In the genomic region with DNA sequence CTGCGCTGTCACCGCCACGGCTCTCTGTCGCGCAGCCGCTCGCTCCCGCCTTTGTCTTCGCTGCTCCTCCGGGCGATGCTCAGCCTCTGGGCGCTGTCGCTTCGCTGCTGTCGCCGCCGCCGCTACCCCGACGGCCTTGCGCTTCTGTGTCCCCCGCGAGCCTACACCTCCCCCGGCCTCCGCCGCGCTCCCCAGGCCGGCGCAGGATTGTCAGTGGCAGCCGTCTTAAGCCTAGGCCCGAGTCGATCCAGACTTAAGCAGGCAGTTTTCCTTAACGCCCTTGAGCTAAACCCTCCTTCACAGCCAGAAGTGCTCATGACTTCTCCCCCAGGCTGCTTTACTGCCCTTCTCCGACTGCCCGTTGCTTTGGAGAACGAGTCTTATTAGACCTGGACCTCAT, we compare ENCODE assay signal across 7 mouse cellular contexts. TPM values are rescaled to one million over a fixed set of nuclear protein-coding genes. Genes with fewer than 3 reads are reported as not detected.
DNase-seq lines count a peak whose midpoint lies in the region; ATAC-seq and TF ChIP-seq lines count a peak whose summit lies in the region.

No protein-coding gene starts in this region.

- peaks cover 19% of the 10 kb centered on the region for H3K36me3 ChIP-seq in forebrain, embryonic 14.5 days (ENCODE audit: control insufficient read depth, insufficient read depth, low read length)
- peaks cover under 1% of the 10 kb centered on the region; the same call in 1 of the 2 replicates for H3K36me3 ChIP-seq in limb, embryonic 11.5 days (ENCODE audit: control insufficient read depth, insufficient read depth, low read length)
- peaks cover 4% of the 10 kb centered on the region; the same call in 1 of the 2 replicates for H3K36me3 ChIP-seq in neural tube, embryonic 12.5 days

- no peaks in the 10 kb centered on the region for H3K9me3 ChIP-seq in forebrain, embryonic 14.5 days (replicated peaks; ENCODE audit: control insufficient read depth, low read length)
- H3K9me3 ChIP-seq in limb, embryonic 11.5 days (ENCODE audit: control insufficient read depth, low read length) = no peaks in the 10 kb centered on the region
- no peaks in the 10 kb centered on the region for H3K9me3 ChIP-seq in neural tube, embryonic 12.5 days

- peak overlapping the region; percentile 88 for H3K4me2 ChIP-seq in forebrain, embryonic 14.5 days (ENCODE audit: low read length)
- peak overlapping the region; percentile 84 for H3K4me2 ChIP-seq in limb, embryonic 11.5 days (ENCODE audit: low read depth, severe bottlenecking)
- H3K4me2 ChIP-seq in neural tube, embryonic 12.5 days (replicated peaks) = peak overlapping the region; percentile 71

- H3K27me3 ChIP-seq in forebrain, embryonic 14.5 days (replicated peaks; ENCODE audit: control insufficient read depth, insufficient read depth, low read length) = no peaks in the 10 kb centered on the region
- H3K27me3 ChIP-seq in limb, embryonic 11.5 days (ENCODE audit: control insufficient read depth, insufficient read depth, low read length) = no peaks in the 10 kb centered on the region
- H3K27me3 ChIP-seq in neural tube, embryonic 12.5 days (replicated peaks) = no peaks in the 10 kb centered on the region

- no peak for TF ChIP-seq POLR2A in bone marrow, adult 2 months (IDR thresholded peaks at IDR 0.05; ENCODE audit: borderline replicate concordance, control insufficient read depth, low read depth, low read length)

- peak overlapping the region; percentile 96 for H3K27ac ChIP-seq in bone marrow, adult 2 months (ENCODE audit: control insufficient read depth, insufficient read depth, low read depth, low read length, poor library complexity)
- H3K27ac ChIP-seq in forebrain, embryonic 14.5 days (ENCODE audit: low read depth, low read length) = peak overlapping the region; percentile 100
- peak overlapping the region; percentile 57 for H3K27ac ChIP-seq in limb, embryonic 11.5 days (replicated peaks; ENCODE audit: low read depth, low read length)
- H3K27ac ChIP-seq in neural tube, embryonic 12.5 days = peak overlapping the region; percentile 98; the same call in 1 of the 2 replicates

- H3K4me1 ChIP-seq in bone marrow, adult 2 months (ENCODE audit: control insufficient read depth, insufficient read depth, low read length) = peaks cover 8% of the 10 kb centered on the region; the same call in 1 of the 2 replicates
- peaks cover 15% of the 10 kb centered on the region for H3K4me1 ChIP-seq in forebrain, embryonic 14.5 days (ENCODE audit: control insufficient read depth, insufficient read depth, low read length)
- H3K4me1 ChIP-seq in limb, embryonic 11.5 days (ENCODE audit: control insufficient read depth, insufficient read depth, low read length) = peaks cover 7% of the 10 kb centered on the region
- H3K4me1 ChIP-seq in neural tube, embryonic 12.5 days = peaks cover 27% of the 10 kb centered on the region

- under 1% methylated on average over 36 of the region's 36 CpGs for WGBS in bone marrow, adult 2 months
- WGBS in forebrain, embryonic 14.5 days = under 1% methylated on average over 36 of the region's 36 CpGs
- under 1% methylated on average over 36 of the region's 36 CpGs for WGBS in limb, embryonic 11.5 days
- WGBS in neural tube, embryonic 12.5 days = under 1% methylated on average over 33 of the region's 36 CpGs

- peak; percentile 13 for ATAC-seq in forebrain, embryonic 14.5 days
- ATAC-seq in limb, embryonic 11.5 days (ENCODE audit: insufficient number of reproducible peaks, low FRiP score, low TSS enrichment, low read depth) = peak; percentile 1; the same call in 1 of the 2 replicates
- ATAC-seq in neural tube, embryonic 12.5 days (ENCODE audit: low FRiP score, low read depth) = peak; percentile 14

- H3K4me3 ChIP-seq in bone marrow, adult 2 months (replicated peaks; ENCODE audit: control insufficient read depth, low read depth, low read length) = peak overlapping the region; percentile 94
- H3K4me3 ChIP-seq in forebrain, embryonic 14.5 days (ENCODE audit: low read depth, low read length) = peak overlapping the region; percentile 98
- H3K4me3 ChIP-seq in limb, embryonic 11.5 days (ENCODE audit: low read depth, low read length) = peak overlapping the region; percentile 94
- peak overlapping the region; percentile 99 for H3K4me3 ChIP-seq in neural tube, embryonic 12.5 days

- no peak for TF ChIP-seq CTCF in bone marrow, adult 2 months (IDR thresholded peaks at IDR 0.05; ENCODE audit: control insufficient read depth, insufficient read depth, low read length)

- H3K9ac ChIP-seq in forebrain, embryonic 14.5 days (ENCODE audit: low read length) = peak overlapping the region; percentile 99
- peak overlapping the region; percentile 97 for H3K9ac ChIP-seq in limb, embryonic 11.5 days (ENCODE audit: low read length)
- peak overlapping the region; percentile 96 for H3K9ac ChIP-seq in neural tube, embryonic 12.5 days

- peak; percentile 49 for DNase-seq in right cerebral cortex, adult 18-20 months
- no peak for DNase-seq in right cerebral cortex, postnatal 36 days (ENCODE audit: low spot score in 2 of 2)
- peak; percentile 23 for DNase-seq in forebrain, embryonic 14.5 days (ENCODE audit: low spot score)
- no peak for DNase-seq in limb, embryonic 11.5 days (ENCODE audit: low spot score)
- DNase-seq in adrenal gland, postnatal 4 days (ENCODE audit: low spot score in 2 of 2) = no peak

RNA-seq across cellular contexts. Expression of a gene that starts 1.3 kb away (rescaled TPM):
- polyA plus RNA-seq in bone marrow, adult 2 months (2011; ENCODE audit: insufficient read depth, insufficient read length, low replicate concordance, missing spikeins) = 116 and 226 TPM in 2 replicates
- polyA plus RNA-seq in forebrain, embryonic 14.5 days (2014; fragmentation: Nextera tagmentation; extraction: Ambion mirVana) = 257 and 277 TPM in 2 replicates
- polyA plus RNA-seq in limb, embryonic 11.5 days (2014; fragmentation: Nextera tagmentation; extraction: Ambion mirVana) = 189 TPM in 2 replicates
- 184 and 193 TPM in 2 replicates for polyA plus RNA-seq in neural tube, embryonic 12.5 days (2016; fragmentation: Nextera tagmentation; extraction: Ambion mirVana)
- 100 to 1,000 TPM; 212 to 217 TPM for total RNA-seq in adrenal gland, postnatal 4 days (2021)

RNA-seq across cellular contexts. Expression of a gene that starts 32.8 kb away (rescaled TPM):
- 4.8 and 11.7 TPM in 2 replicates for polyA plus RNA-seq in bone marrow, adult 2 months (2011; ENCODE audit: insufficient read depth, insufficient read length, low replicate concordance, missing spikeins)
- 4.0 and 4.6 TPM in 2 replicates for polyA plus RNA-seq in forebrain, embryonic 14.5 days (2014; fragmentation: Nextera tagmentation; extraction: Ambion mirVana)
- polyA plus RNA-seq in limb, embryonic 11.5 days (2014; fragmentation: Nextera tagmentation; extraction: Ambion mirVana) = 1.3 and 1.4 TPM in 2 replicates
- 4.1 and 4.6 TPM in 2 replicates for polyA plus RNA-seq in neural tube, embryonic 12.5 days (2016; fragmentation: Nextera tagmentation; extraction: Ambion mirVana)
- 1 to 10 TPM; 3.7 to 4.5 TPM for total RNA-seq in adrenal gland, postnatal 4 days (2021)

RNA-seq across cellular contexts. Expression of a gene that starts 32.8 kb away (rescaled TPM):
- 1.6 TPM in 1 of 2 replicates, not detected in the other for polyA plus RNA-seq in bone marrow, adult 2 months (2011; ENCODE audit: insufficient read depth, insufficient read length, low replicate concordance, missing spikeins)
- 0.61 and 0.85 TPM in 2 replicates for polyA plus RNA-seq in forebrain, embryonic 14.5 days (2014; fragmentation: Nextera tagmentation; extraction: Ambion mirVana)
- 0.68 and 0.70 TPM in 2 replicates for polyA plus RNA-seq in limb, embryonic 11.5 days (2014; fragmentation: Nextera tagmentation; extraction: Ambion mirVana)
- polyA plus RNA-seq in neural tube, embryonic 12.5 days (2016; fragmentation: Nextera tagmentation; extraction: Ambion mirVana) = 1.1 and 1.7 TPM in 2 replicates
- 1 to 10 TPM; 5.6 to 6.7 TPM for total RNA-seq in adrenal gland, postnatal 4 days (2021)

Comparison
In these comparisons a context has a peak if more than half of its experiments do, and no peak if none do; other contexts are left out.
1. DNase-seq: peak in right cerebral cortex, adult 18-20 months (single experiment) and forebrain, embryonic 14.5 days (single experiment); none in right cerebral cortex, postnatal 36 days (0 of 2), limb, embryonic 11.5 days (single experiment) and adrenal gland, postnatal 4 days (0 of 2).
2. Peak in every context shown above with its lines, with median percentiles within 50 percentile points of each other: H3K27ac ChIP-seq, H3K4me3 ChIP-seq, ATAC-seq, H3K4me2 ChIP-seq and H3K9ac ChIP-seq.